Mouse (Mus musculus) cerebellum, adult 2 months (tissue): Measurements from ENCODE around the gene Cdkn1a.

ENCODE experiments used
- CTCF ChIP-seq: fragments of 200-500 bp; IDR thresholded peaks from 2 replicates; pipeline ENCODE4 v1.5.1; 2011; ENCODE audit warnings: low read depth, mild to moderate bottlenecking, control low read depth, low read length, moderate library complexity, borderline replicate concordance; ENCODE audit not compliant: insufficient read depth
- POLR2A ChIP-seq: fragments of 200-500 bp; IDR thresholded peaks from 2 replicates; pipeline ENCODE4 v1.6.1; 2011; ENCODE audit warnings: low read length, control low read depth, borderline replicate concordance; ENCODE audit not compliant: insufficient read depth

DNA sequence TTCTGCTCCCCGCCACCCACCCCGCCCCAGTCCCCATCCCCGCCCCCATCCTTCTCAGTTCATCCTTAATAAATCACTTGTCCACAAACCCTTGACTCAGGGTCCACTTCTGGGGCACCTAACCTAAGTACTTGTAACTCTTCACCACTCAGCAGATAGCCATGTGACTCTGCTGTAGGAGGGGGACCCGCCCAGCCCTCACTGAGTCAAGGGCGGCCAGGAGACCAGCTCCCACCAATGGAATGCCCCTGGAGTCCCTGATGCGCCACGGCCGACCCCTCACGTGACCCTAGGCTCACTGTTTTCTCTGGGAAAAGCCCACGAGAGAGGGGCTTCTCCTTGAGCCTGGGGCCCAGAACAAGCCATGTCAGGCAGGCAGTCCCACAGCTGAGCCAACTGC is 21.7 kb upstream of the Cdkn1a start:
- TF ChIP-seq CTCF (no peak), POLR2A (no peak)
